Mouse (Mus musculus): ENCODE data around the gene Garnl3. TPM values are rescaled to one million over a fixed set of nuclear protein-coding genes. Genes with fewer than 3 reads are reported as not detected.

The Garnl3 gene
- 10.3 and 11.7 TPM in 2 replicates for polyA plus RNA-seq (2015; fragmentation: Nextera tagmentation; extraction: Ambion mirVana)

DNA sequence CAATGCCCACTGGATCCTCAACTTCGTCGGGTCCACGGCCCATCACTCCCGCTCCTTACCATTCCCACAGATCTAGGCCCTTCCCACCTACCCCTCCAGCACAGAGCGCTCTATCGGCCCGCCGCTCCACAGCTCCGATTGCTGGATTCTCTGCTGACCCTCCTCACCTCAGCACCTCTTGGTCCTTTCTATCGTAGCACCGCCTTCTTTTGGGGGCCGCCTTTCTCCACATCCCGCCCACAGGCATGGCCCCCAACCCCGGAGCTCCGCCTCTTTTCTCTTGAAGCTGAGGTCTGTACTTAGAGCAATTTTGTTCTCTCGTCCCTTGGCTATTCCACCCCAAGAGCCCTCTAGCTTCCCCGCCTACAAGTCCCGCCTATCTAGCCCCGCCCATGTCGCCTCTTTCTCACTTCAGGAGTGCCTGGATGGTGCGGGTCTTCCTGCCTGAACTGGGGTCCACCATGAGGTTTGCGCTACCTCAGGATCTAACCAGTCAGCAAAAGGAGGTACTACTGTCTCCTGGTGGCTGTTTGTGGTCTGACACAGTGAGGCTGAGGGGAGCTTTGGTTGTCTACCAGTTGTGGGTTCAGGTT is at the start of gene Garnl3:
TSS of gene Garnl3 (minus strand) at position 155 of the 593 bp plus-strand sequence.
- no peak; the same call in 1 of the 2 replicates for ATAC-seq
- Histone ChIP-seq H3K9me3 (no peaks in the 10 kb centered on the region), H3K9ac (peak within 1 kb of the TSS; percentile 64), H3K4me1 (replicated peaks) (peaks cover 11% of the 10 kb centered on the region), H3K36me3 (no peaks in the 10 kb centered on the region), H3K27ac (peak within 1 kb of the TSS; percentile 64), H3K4me3 (replicated peaks) (peak within 1 kb of the TSS; percentile 61), H3K27me3 (replicated peaks) (peaks cover 8% of the 10 kb centered on the region; the same call in 1 of the 2 replicates), H3K4me2 (replicated peaks) (peak within 1 kb of the TSS; percentile 89)
- under 1% methylated on average over 22 of the region's 22 CpGs for WGBS

DNA sequence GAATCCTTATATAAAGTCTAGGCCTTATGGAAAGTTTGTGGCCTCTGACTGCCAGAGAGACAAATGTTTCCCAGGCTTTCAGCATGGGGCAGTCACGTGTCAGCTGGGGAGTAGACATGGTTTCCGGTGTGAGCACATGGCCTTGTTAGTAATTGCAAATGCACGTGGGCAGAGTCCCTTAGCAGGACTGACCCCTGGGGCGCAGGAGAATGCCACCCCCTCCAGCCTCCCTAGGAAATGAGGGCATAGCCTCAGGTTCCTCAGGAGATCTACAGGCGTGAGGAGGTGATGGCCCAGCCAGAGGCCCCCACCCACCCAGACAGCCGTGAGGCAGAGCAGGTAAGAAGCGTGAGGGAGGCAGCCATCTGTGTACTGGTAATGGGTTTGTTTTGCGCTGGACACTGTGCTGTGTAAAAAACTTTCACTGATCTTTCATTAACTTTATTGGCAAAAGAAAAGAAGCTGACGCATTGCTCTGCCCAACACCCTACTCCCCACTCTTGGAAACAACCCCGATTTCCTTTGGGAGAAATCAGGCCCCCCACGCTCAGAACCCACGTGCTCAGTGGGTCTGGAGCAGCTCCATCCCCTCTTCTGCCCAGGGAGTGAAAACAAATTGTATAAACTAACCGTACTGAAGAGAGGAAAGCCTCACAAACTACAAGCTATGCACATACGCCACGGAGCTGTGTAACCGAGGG is 48.6 kb upstream of the Garnl3 start:
- no peak overlapping the region for H3K4me3 ChIP-seq (replicated peaks)
- peaks cover 32% of the 10 kb centered on the region for H3K4me1 ChIP-seq (replicated peaks)
- H3K27ac ChIP-seq, result peak overlapping the region; percentile 76
- no peak overlapping the region for H3K9ac ChIP-seq
- no peaks in the 10 kb centered on the region for H3K27me3 ChIP-seq (replicated peaks)
- ATAC-seq, result peak; percentile 51; the same call in 1 of the 2 replicates
- H3K36me3 ChIP-seq, result no peaks in the 10 kb centered on the region
- no peaks in the 10 kb centered on the region for H3K9me3 ChIP-seq
- 41% methylated on average over 16 of the region's 16 CpGs for WGBS
- no peak overlapping the region for H3K4me2 ChIP-seq (replicated peaks)

DNA sequence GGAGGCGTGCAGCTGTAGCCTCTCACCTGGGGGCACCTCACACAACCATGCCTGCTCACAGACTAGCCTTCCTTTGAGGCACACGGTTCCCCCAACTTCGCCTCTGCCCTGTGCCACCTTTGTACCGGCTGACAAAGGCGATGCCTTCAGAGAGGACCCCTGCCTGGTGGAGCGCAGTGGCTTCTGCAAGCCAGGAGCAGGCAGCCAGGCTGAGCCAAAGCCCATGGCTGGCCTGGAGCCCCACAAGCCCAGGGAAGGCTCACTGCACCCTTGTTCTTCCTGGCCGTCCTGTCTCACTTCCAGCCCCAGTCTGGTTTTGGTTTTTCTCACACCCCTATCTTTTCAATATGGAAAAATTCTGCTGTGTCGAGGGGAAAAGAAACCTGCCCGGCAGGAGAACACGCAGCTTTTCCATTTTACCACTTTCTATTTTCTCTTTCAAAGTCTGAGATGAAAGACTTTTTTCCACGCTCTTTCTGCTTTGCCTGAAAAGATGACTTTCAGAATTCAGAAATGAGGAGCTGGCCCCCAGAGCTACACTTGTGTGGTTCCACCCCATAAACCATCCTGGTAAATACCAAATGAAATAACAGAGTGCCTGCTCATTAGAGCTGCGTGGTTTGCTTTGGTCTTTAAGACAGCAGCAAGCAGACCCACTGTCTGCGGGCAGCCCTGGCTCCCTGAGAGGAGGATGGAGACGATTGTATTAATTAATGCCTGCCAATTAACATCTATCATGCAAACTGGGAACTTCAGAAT is 47.9 kb upstream of the Garnl3 start:
- H3K36me3 ChIP-seq, result no peaks in the 10 kb centered on the region
- H3K27ac ChIP-seq, result peak overlapping the region; percentile 76
- H3K9ac ChIP-seq, result no peak overlapping the region; the same call in 1 of the 2 replicates
- H3K4me2 ChIP-seq (replicated peaks), result no peak overlapping the region
- no peak overlapping the region for H3K4me3 ChIP-seq (replicated peaks)
- ATAC-seq, result no peak
- 68% methylated on average over 14 of the region's 14 CpGs for WGBS
- H3K4me1 ChIP-seq (replicated peaks), result peaks cover 32% of the 10 kb centered on the region
- H3K9me3 ChIP-seq, result no peaks in the 10 kb centered on the region
- no peaks in the 10 kb centered on the region for H3K27me3 ChIP-seq (replicated peaks)

DNA sequence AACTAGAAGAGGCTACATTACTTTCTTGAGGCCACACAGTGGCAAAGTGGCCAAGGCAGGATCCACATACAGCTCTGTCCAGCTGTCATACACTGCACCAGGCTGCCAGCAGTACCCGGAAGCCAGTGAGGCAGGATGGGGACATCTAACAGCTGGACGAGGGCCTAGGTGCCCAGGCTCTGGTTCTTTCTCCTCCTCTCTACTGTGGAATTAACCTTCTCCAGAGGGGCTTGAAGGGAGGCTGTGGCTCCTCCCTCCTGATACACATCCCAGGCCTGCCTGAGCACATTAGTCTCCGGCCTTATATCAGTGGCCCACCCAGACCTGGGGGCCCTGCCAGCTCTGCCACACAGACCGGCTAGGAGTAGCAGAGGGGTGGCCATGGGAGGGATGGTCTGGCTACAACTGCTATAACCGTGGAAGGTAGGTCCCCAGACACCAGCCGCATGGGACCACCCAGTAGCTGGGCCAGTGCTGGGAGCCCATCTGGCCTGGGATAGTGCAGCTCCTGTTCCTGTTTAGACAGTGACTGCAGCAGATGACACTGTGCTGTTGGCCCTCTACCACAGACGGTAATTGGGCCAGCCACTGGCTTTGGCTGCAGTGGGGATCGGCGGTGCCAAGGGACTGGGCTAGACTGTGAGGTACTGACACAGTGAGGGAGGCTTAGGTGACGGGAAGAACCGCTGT is 46.9 kb upstream of the Garnl3 start:
- peak overlapping the region; percentile 76 for H3K27ac ChIP-seq
- ATAC-seq, result peak; percentile 46
- H3K9me3 ChIP-seq, result no peaks in the 10 kb centered on the region
- H3K9ac ChIP-seq, result peak overlapping the region; percentile 20
- WGBS, result 42% methylated on average over 11 of the region's 11 CpGs
- peaks cover 32% of the 10 kb centered on the region for H3K4me1 ChIP-seq (replicated peaks)
- peak overlapping the region; percentile 47 for H3K4me2 ChIP-seq (replicated peaks)
- H3K27me3 ChIP-seq (replicated peaks), result no peaks in the 10 kb centered on the region
- H3K4me3 ChIP-seq (replicated peaks), result no peak overlapping the region
- H3K36me3 ChIP-seq, result no peaks in the 10 kb centered on the region

DNA sequence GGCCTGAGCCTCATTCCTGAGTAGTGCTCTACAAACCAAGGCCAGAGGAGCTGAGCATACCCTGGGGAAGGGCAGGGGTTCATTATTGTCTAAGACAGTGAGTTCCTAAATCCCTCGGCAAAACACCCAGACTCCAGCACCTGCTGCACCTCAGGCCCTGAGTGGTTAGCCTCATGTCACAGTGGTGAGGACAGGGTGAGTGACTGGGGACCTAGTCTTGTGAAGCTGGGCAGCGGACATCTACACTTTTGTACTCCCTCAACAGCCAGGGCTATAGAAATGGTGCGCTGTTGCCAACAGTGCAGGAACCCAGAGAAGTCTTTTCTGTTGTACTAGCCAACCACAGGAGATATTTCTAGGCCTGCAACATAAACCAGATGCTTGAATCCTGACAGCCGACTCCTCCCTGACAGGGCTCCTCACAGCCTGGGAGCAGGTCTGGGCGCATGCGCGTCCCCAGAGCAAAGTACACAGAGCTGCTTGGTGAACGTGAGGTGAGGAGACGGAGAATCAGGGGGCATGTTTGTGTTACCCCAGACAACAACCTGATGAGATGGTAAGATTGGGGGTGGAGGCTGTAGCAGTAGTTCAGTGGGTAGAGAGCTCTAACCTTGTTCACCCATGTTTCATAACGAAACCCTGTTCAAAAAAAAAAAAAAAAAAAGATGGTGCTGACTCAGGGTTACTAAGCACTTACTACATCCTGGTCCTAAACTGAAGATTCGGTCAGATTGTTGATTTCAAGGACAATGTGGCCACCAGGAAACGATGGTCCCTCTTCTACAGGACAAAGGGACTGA is 46.2 kb upstream of the Garnl3 start:
- H3K4me1 ChIP-seq (replicated peaks), result peaks cover 32% of the 10 kb centered on the region
- H3K36me3 ChIP-seq, result no peaks in the 10 kb centered on the region
- peak overlapping the region; percentile 47 for H3K4me2 ChIP-seq (replicated peaks)
- no peaks in the 10 kb centered on the region for H3K9me3 ChIP-seq
- H3K27me3 ChIP-seq (replicated peaks), result no peaks in the 10 kb centered on the region
- peak overlapping the region; percentile 76 for H3K27ac ChIP-seq
- H3K9ac ChIP-seq, result no peak overlapping the region
- peak; percentile 82 for ATAC-seq
- WGBS, result 27% methylated on average over 12 of the region's 12 CpGs
- H3K4me3 ChIP-seq (replicated peaks), result no peak overlapping the region

DNA sequence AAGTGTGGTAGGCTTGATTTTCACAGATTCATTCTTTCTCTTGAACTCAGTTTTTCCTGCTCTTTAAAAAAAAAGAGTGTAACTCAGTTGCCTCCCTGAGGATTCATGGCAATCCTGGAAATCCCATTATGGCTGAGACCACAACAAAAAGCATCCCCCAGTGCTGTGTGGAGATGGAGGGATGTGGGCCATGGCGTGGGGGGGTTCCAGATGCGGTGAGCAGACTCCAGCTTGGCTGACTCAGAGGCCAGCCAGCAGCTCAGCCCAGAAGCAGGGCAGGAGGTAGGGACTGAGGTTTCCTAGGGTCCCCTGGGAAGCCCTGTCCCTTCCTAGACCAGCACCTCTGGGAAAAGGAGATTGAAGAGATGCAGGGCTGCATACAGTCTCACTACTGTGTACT is 45.5 kb upstream of the Garnl3 start:
- Histone ChIP-seq H3K9ac (no peak overlapping the region), H3K36me3 (no peaks in the 10 kb centered on the region), H3K27me3 (replicated peaks) (no peaks in the 10 kb centered on the region), H3K27ac (peak overlapping the region; percentile 76), H3K9me3 (no peaks in the 10 kb centered on the region), H3K4me3 (replicated peaks) (no peak overlapping the region), H3K4me1 (replicated peaks) (peaks cover 32% of the 10 kb centered on the region), H3K4me2 (replicated peaks) (no peak overlapping the region)
- ATAC-seq, result no peak
- WGBS, result 52% methylated on average over 2 of the region's 2 CpGs

DNA sequence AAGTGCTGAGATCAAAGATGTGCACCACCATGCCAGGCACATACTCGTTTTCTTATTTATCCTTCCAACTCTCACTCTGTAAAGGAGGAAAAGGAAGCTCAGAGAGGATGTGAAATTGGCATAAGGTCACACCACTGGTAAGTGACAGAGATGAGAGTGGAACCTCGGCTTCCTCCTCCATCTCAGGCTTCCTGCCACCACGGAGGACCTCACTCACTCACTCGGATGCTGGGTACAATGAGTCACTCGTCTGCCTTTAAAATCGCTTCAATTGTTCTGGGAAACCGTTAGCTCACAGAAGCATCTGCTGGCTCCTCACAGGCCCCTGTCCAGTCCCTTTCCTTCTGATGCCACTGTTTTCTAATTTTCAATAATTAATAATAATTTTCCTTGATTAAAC is 45.1 kb upstream of the Garnl3 start:
- no peak for ATAC-seq
- H3K27ac ChIP-seq, result no peak overlapping the region
- no peak overlapping the region for H3K4me3 ChIP-seq (replicated peaks)
- 64% methylated on average over 7 of the region's 7 CpGs for WGBS
- H3K4me1 ChIP-seq (replicated peaks), result peaks cover 32% of the 10 kb centered on the region
- H3K27me3 ChIP-seq (replicated peaks), result no peaks in the 10 kb centered on the region
- no peaks in the 10 kb centered on the region for H3K36me3 ChIP-seq
- H3K4me2 ChIP-seq (replicated peaks), result no peak overlapping the region
- H3K9me3 ChIP-seq, result no peaks in the 10 kb centered on the region
- no peak overlapping the region for H3K9ac ChIP-seq

DNA sequence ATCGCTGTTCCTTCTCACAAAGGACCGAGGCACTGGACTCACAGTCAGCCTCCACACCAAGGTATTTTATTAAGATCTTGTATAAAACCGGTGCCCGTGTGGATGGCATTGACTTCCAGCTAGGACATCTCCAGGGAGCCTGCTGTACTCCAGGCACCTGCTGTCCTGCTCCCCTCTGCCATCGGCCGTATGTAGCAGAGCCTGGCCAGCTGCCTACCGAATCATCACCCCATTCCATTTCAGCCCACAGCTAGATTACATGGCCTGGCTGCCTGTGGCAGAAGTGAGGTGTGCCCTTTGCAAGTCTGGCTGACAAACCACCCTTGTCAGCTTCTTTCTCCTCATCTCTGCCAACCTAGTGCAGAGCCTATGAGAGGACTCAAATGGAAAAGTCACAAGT is 42.2 kb upstream of the Garnl3 start:
- H3K27ac ChIP-seq, result no peak overlapping the region
- H3K9ac ChIP-seq, result no peak overlapping the region
- no peak overlapping the region for H3K4me3 ChIP-seq (replicated peaks)
- no peaks in the 10 kb centered on the region for H3K36me3 ChIP-seq
- 92% methylated on average over 7 of the region's 7 CpGs for WGBS
- ATAC-seq, result no peak
- H3K27me3 ChIP-seq (replicated peaks), result no peaks in the 10 kb centered on the region
- H3K4me2 ChIP-seq (replicated peaks), result no peak overlapping the region
- H3K9me3 ChIP-seq, result no peaks in the 10 kb centered on the region
- H3K4me1 ChIP-seq (replicated peaks), result peaks cover 20% of the 10 kb centered on the region

DNA sequence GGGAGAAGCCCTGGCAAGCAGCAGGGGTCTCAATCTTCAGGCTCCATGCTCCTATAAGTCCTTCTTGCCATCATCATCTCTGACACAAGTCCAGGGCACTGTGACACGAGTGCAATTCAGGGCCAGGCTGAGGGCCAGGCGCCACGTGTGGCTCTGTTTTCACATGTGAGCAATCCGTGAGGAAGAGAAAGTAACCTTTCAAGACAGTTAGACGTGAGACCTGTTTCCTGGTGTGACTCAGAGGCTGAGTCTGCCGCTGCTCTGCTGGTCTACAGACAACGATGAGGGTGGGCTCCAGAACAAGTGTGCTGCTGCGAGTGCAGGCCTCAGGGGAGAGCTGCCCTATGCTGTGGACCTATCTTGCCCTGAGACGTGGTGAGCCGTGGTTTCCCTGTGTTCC is 41.7 kb upstream of the Garnl3 start:
- ATAC-seq, result no peak
- 67% methylated on average over 10 of the region's 10 CpGs for WGBS
- Histone ChIP-seq H3K36me3 (no peaks in the 10 kb centered on the region), H3K4me1 (replicated peaks) (peaks cover 14% of the 10 kb centered on the region), H3K27me3 (replicated peaks) (no peaks in the 10 kb centered on the region), H3K4me3 (replicated peaks) (no peak overlapping the region), H3K4me2 (replicated peaks) (no peak overlapping the region), H3K9me3 (no peaks in the 10 kb centered on the region), H3K27ac (no peak overlapping the region), H3K9ac (no peak overlapping the region)

DNA sequence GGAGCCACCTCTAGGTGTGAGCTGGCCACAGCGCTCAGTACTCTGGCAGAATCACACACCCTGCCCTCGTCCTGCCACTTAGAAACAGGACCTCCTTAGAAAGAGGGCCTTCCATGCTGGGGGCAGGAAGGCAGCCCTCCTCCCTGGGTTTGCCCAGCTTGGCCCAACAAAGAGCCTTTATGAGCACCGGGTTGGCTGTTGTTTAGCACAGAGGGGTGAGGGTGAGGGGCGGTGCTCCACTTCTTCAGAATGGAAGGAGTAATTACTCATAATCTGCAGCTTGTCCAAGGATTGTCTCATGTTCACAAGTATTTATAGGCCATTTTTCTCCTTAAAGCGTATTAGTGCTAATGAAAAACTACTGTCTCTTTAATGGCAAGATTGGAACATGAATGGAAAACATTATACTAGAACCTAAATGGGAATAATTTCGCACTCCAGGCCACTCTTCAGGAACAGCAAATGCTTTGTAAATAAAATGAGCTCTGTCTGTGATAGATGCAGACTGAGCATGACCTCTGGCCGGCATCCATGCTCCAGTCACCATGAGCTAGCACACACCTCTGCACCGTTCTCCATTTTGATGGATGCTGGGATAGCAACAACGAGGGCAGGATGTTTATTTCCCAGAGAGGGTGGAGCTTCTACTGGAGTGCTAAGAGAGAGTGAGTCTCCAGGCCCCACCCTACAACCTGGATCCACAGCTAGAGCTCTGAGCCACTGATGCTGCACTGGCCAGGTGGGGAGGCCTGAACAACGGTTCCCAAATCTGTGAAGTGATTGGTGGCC is 39.5 kb upstream of the Garnl3 start:
- no peak overlapping the region for H3K9ac ChIP-seq
- H3K27me3 ChIP-seq (replicated peaks), result no peaks in the 10 kb centered on the region
- no peak overlapping the region for H3K27ac ChIP-seq
- no peaks in the 10 kb centered on the region for H3K36me3 ChIP-seq
- no peaks in the 10 kb centered on the region for H3K9me3 ChIP-seq
- peaks cover 7% of the 10 kb centered on the region; the same call in 1 of the 2 replicates for H3K4me1 ChIP-seq (replicated peaks)
- no peak overlapping the region for H3K4me2 ChIP-seq (replicated peaks)
- ATAC-seq, result no peak
- 59% methylated on average over 10 of the region's 10 CpGs for WGBS
- no peak overlapping the region for H3K4me3 ChIP-seq (replicated peaks)

DNA sequence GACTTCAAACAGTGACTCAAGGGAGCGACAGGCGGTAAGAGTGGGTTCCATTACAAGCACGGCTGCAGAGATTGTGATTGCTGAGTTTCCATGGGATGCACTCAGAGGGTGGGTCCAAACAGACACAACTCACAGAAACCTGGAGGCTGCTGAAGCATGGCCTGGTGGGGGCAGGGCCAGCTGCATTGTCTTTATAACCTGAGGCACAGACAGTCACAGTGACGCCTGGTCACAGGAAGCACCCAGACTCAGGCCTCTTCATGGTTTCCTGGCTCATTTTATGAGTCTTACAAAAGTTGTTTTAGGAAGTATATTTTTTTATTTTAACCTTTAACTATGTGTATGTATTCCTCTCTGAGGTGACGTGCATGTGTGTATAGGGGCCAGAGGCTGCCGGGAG is 38.0 kb upstream of the Garnl3 start:
- Histone ChIP-seq H3K4me3 (replicated peaks) (no peak overlapping the region), H3K27me3 (replicated peaks) (no peaks in the 10 kb centered on the region), H3K9ac (no peak overlapping the region), H3K9me3 (no peaks in the 10 kb centered on the region), H3K27ac (no peak overlapping the region), H3K36me3 (no peaks in the 10 kb centered on the region), H3K4me1 (replicated peaks) (peaks cover 20% of the 10 kb centered on the region), H3K4me2 (replicated peaks) (no peak overlapping the region)
- ATAC-seq, result no peak
- 70% methylated on average over 6 of the region's 6 CpGs for WGBS
